Mouse (Mus musculus) lung, embryonic 15.5 days (tissue): ENCODE measurements around the gene Gpsm3. TPM values are rescaled to one million over a fixed set of nuclear protein-coding genes. Genes with fewer than 3 reads are reported as not detected.
A peak's percentile ranks its signal among the peaks of the same experiment; 100 is the strongest.

Source experiments
- ATAC-seq: fragments of 200-750 bp; cut with Nextera tagmentation; 2 replicates; pipeline ENCODE4 v1.8.0; 2017; ENCODE audit warnings: moderate number of reproducible peaks, borderline replicate concordance; ENCODE audit not compliant: low FRiP score, low TSS enrichment; ENCODE audit errors: extremely low read depth
- H3K27ac ChIP-seq: fragments of 300-500 bp; sonication (generic); 2 replicates; pipeline ENCODE4 v1.5.1; 2015; ENCODE audit warnings: moderate library complexity, mild to moderate bottlenecking, inconsistent platforms
- H3K27me3 ChIP-seq: fragments of 300-500 bp; sonication (generic); 2 replicates; pipeline ENCODE4 v1.6.1; 2015; ENCODE audit warnings: inconsistent platforms
- H3K36me3 ChIP-seq: fragments of 300-500 bp; sonication (generic); 2 replicates; pipeline ENCODE4 v1.6.1; 2015; ENCODE audit warnings: inconsistent platforms
- H3K4me1 ChIP-seq: fragments of 300-500 bp; sonication (generic); 2 replicates; pipeline ENCODE4 v1.6.1; 2015; ENCODE audit warnings: inconsistent platforms
- H3K4me2 ChIP-seq: fragments of 300-500 bp; sonication (generic); 2 replicates; pipeline ENCODE4 v1.6.1; 2015; ENCODE audit warnings: inconsistent platforms, mild to moderate bottlenecking, moderate library complexity
- H3K4me3 ChIP-seq: fragments of 300-500 bp; sonication (generic); 2 replicates; pipeline ENCODE4 v1.5.1; 2015; ENCODE audit warnings: mild to moderate bottlenecking, inconsistent platforms
- H3K9ac ChIP-seq: fragments of 300-500 bp; sonication (generic); 2 replicates; pipeline ENCODE4 v1.6.1; 2015; ENCODE audit warnings: inconsistent platforms
- H3K9me3 ChIP-seq: fragments of 300-500 bp; sonication (generic); 2 replicates; pipeline ENCODE4 v1.6.1; 2016; ENCODE audit warnings: inconsistent platforms
- WGBS: fragments of 180-500 bp; shearing (Covaris S2); methylation state at CpG from one replicate; pipeline ENCODE4 v1.1.7; 2015; 5-methylcytosine and 5-hydroxymethylcytosine counted together
- polyA plus RNA-seq: library from polyadenylated mRNA; unstranded; fragments of >200 nt; fragmentation: Nextera tagmentation; extraction: Ambion mirVana; gene quantifications from 2 replicates; pipeline ENCODE4 v1.2.1, GENCODE M21; 2015

Gene Gpsm3
- polyA plus RNA-seq, 1 experiment from 2014 or later = 17.9 TPM

GRCm38 (mm10) chr17:34583819-34584218 lies 5.8 kb upstream of the Gpsm3 start:
- peaks cover 23% of the 10 kb centered on the region for H3K4me1 ChIP-seq
- H3K9ac ChIP-seq = no peak overlapping the region
- no peaks in the 10 kb centered on the region for H3K9me3 ChIP-seq
- H3K27ac ChIP-seq = no peak overlapping the region
- H3K27me3 ChIP-seq = no peaks in the 10 kb centered on the region
- no peak overlapping the region for H3K4me3 ChIP-seq
- WGBS = 91% methylated on average over 8 of the region's 8 CpGs
- no peak overlapping the region for H3K4me2 ChIP-seq
- H3K36me3 ChIP-seq = no peaks in the 10 kb centered on the region
- no peak for ATAC-seq

- Histone ChIP-seq H3K36me3 (no peaks in the 10 kb centered on the region), H3K9ac (no peak overlapping the region), H3K4me2 (no peak overlapping the region), H3K4me3 (no peak overlapping the region), H3K9me3 (no peaks in the 10 kb centered on the region), H3K27ac (no peak overlapping the region), H3K4me1 (peaks cover 36% of the 10 kb centered on the region), H3K27me3 (no peaks in the 10 kb centered on the region)
- 91% methylated on average over 8 of the region's 8 CpGs for whole genome bisulfite sequencing
- ATAC-seq = no peak
These were observed 4.5 kb upstream of the Gpsm3 start for GRCm38 (mm10) chr17:34585121-34585520.

GRCm38 (mm10) chr17:34585877-34586771 lies 3.5 kb upstream of the Gpsm3 start:
- Histone ChIP-seq H3K4me3 (peak overlapping the region; percentile 83), H3K9ac (peak overlapping the region; percentile 98), H3K27ac (peak overlapping the region; percentile 99), H3K27me3 (no peaks in the 10 kb centered on the region), H3K4me1 (peaks cover 46% of the 10 kb centered on the region), H3K36me3 (no peaks in the 10 kb centered on the region), H3K9me3 (no peaks in the 10 kb centered on the region), H3K4me2 (peak overlapping the region; percentile 96)
- no peak for ATAC-seq
- WGBS = 24% methylated on average over 32 of the region's 32 CpGs

- H3K9me3 ChIP-seq = no peaks in the 10 kb centered on the region
- no peaks in the 10 kb centered on the region for H3K36me3 ChIP-seq
- H3K9ac ChIP-seq = peak overlapping the region; percentile 98
- H3K4me3 ChIP-seq = peak overlapping the region; percentile 83
- 2% methylated on average over 38 of the region's 38 CpGs for WGBS
- H3K4me2 ChIP-seq = peak overlapping the region; percentile 96
- H3K4me1 ChIP-seq = peaks cover 51% of the 10 kb centered on the region
- H3K27ac ChIP-seq = peak overlapping the region; percentile 99
- ATAC-seq = peak; percentile 82
- H3K27me3 ChIP-seq = no peaks in the 10 kb centered on the region
These were observed 2.7 kb upstream of the Gpsm3 start for GRCm38 (mm10) chr17:34586796-34587422.

- H3K4me2 ChIP-seq = peak overlapping the region; percentile 96
- H3K36me3 ChIP-seq = no peaks in the 10 kb centered on the region
- no peaks in the 10 kb centered on the region for H3K27me3 ChIP-seq
- H3K27ac ChIP-seq = peak overlapping the region; percentile 99
- H3K4me3 ChIP-seq = peak overlapping the region; percentile 83
- ATAC-seq = peak; percentile 84
- under 1% methylated on average over 48 of the region's 50 CpGs for WGBS
- peak overlapping the region; percentile 98 for H3K9ac ChIP-seq
- H3K4me1 ChIP-seq = peaks cover 51% of the 10 kb centered on the region
- no peaks in the 10 kb centered on the region for H3K9me3 ChIP-seq
These were observed 2.2 kb upstream of the Gpsm3 start for GRCm38 (mm10) chr17:34587423-34587811.

GRCm38 (mm10) chr17:34587814-34588213 lies 1.8 kb upstream of the Gpsm3 start:
- Histone ChIP-seq H3K27me3 (no peaks in the 10 kb centered on the region), H3K4me3 (peak overlapping the region; percentile 83), H3K27ac (peak overlapping the region; percentile 99), H3K4me2 (peak overlapping the region; percentile 96), H3K9me3 (no peaks in the 10 kb centered on the region), H3K9ac (peak overlapping the region; percentile 98), H3K4me1 (peaks cover 51% of the 10 kb centered on the region), H3K36me3 (no peaks in the 10 kb centered on the region)
- no peak for ATAC-seq
- 2% methylated on average over 19 of the region's 19 CpGs for WGBS

GRCm38 (mm10) chr17:34588767-34589166 lies 839 bp upstream of the Gpsm3 start:
- Histone ChIP-seq H3K9me3 (no peaks in the 10 kb centered on the region), H3K4me2 (peak overlapping the region; percentile 96), H3K27ac (no peak overlapping the region), H3K4me1 (peaks cover 58% of the 10 kb centered on the region), H3K36me3 (no peaks in the 10 kb centered on the region), H3K27me3 (no peaks in the 10 kb centered on the region), H3K4me3 (no peak overlapping the region; the same call in 1 of the 2 replicates), H3K9ac (0 out of 2 replicates have a peak overlapping the region, but pooled peaks have one; percentile 98)
- 69% methylated on average over 3 of the region's 3 CpGs for WGBS
- ATAC-seq = no peak

GRCm38 (mm10) chr17:34589206-34589605 lies 400 bp upstream of the Gpsm3 start:
- no peaks in the 10 kb centered on the region for H3K9me3 ChIP-seq
- H3K27ac ChIP-seq = peak overlapping the region; percentile 96
- peak overlapping the region; percentile 96 for H3K4me2 ChIP-seq
- 0 out of 2 replicates have a peak, but pooled peaks cover 2% of the 10 kb centered on the region for H3K36me3 ChIP-seq
- ATAC-seq = no peak
- H3K9ac ChIP-seq = no peak overlapping the region
- H3K27me3 ChIP-seq = no peaks in the 10 kb centered on the region
- peaks cover 62% of the 10 kb centered on the region for H3K4me1 ChIP-seq
- H3K4me3 ChIP-seq = peak overlapping the region; percentile 19
- 37% methylated on average over 7 of the region's 7 CpGs for WGBS

GRCm38 (mm10) chr17:34590154-34590987 lies 765 bp downstream of the Gpsm3 start:
- peak overlapping the region; percentile 19 for H3K4me3 ChIP-seq
- no peaks in the 10 kb centered on the region for H3K27me3 ChIP-seq
- peak overlapping the region; percentile 29 for H3K9ac ChIP-seq
- H3K4me1 ChIP-seq = peaks cover 73% of the 10 kb centered on the region
- no peaks in the 10 kb centered on the region for H3K9me3 ChIP-seq
- ATAC-seq = no peak
- H3K4me2 ChIP-seq = peak overlapping the region; percentile 96
- 68% methylated on average over 15 of the region's 15 CpGs for WGBS
- H3K27ac ChIP-seq = peak overlapping the region; percentile 96
- H3K36me3 ChIP-seq = peaks cover 14% of the 10 kb centered on the region

GRCm38 (mm10) chr17:34591029-34591993 lies 1.7 kb downstream of the Gpsm3 start, which contains the start of gene Pbx2:
TSS of gene Pbx2 (plus strand) at chr17:34591266.
- Histone ChIP-seq H3K27ac (peak within 1 kb of the TSS; percentile 96), H3K4me1 (peaks cover 74% of the 10 kb centered on the region), H3K27me3 (no peaks in the 10 kb centered on the region), H3K9me3 (no peaks in the 10 kb centered on the region), H3K9ac (peak within 1 kb of the TSS; percentile 93), H3K4me2 (peak within 1 kb of the TSS; percentile 96), H3K4me3 (peak within 1 kb of the TSS; percentile 87), H3K36me3 (peaks cover 21% of the 10 kb centered on the region)
- WGBS = 5% methylated on average over 21 of the region's 21 CpGs
- 0 out of 2 replicates have a peak, but pooled peaks have one; percentile 2 for ATAC-seq
